Mouse (Mus musculus): ENCODE measurements around the gene Cela2a. TPM values are rescaled to one million over a fixed set of nuclear protein-coding genes. Genes with fewer than 3 reads are reported as not detected.

The Cela2a gene
- polyA plus RNA-seq, 1 experiment from 2014 or later = not detected

DNA sequence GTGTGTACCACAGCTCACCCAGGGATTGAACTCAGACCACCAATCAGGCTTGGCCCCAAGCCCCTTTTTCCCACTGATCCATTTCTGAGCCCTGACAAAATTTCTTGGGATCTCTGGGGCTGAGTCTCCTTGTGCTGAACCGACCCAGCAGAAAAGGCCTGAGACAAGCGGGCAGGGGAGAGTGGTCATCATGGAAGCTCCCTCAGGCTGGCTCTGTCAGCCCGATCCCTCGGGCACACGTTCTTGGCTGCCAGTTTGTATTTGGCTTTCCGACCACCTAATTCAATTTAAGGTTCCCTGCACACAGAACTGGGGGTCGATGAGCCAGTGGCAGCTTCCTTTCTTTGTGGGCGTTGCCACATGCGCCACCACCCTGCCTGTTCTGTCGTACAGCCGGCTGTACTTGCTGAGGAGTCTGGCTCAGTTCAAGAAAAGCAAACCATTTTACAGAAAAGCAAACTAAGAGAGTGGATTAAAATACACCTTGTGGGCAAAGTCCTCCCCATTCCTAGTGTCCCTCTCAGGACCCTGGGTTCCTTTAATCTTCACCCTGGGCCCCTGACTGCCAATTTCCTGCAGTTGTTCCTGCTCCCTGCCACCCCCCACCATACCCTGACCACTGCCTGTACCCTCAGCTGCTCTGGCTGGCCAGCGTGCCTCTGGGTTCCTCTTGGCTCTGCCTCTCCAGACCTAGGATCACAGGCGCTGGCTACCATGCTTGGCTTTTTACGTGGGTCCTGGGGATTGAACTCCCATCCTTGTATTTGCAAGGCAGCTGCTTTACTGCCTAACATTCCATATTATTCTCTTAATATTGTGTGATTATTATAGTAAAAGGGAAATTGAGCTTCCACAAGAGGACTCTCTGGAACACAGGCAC lies 8.9 kb downstream of the Cela2a start:
- H3K27me3 ChIP-seq (ENCODE audit: control insufficient read depth, insufficient read depth, low read length) = no peaks in the 10 kb centered on the region
- ATAC-seq (ENCODE audit: low FRiP score) (no peak), DNase-seq (ENCODE audit: low spot score) (no peak)
- H3K36me3 ChIP-seq (replicated peaks; ENCODE audit: control insufficient read depth, insufficient read depth) = peaks cover 30% of the 10 kb centered on the region
- WGBS = 62% methylated on average over 14 of the region's 14 CpGs
- no peak overlapping the region for H3K4me2 ChIP-seq (replicated peaks)
- H3K27ac ChIP-seq = no peak overlapping the region
- no peaks in the 10 kb centered on the region for H3K4me1 ChIP-seq (replicated peaks; ENCODE audit: control insufficient read depth, insufficient read depth, low read length)
- no peak overlapping the region for H3K4me3 ChIP-seq (replicated peaks; ENCODE audit: low read length)
- H3K9me3 ChIP-seq (ENCODE audit: control insufficient read depth, low read length) = no peaks in the 10 kb centered on the region
- H3K9ac ChIP-seq = no peak overlapping the region

DNA sequence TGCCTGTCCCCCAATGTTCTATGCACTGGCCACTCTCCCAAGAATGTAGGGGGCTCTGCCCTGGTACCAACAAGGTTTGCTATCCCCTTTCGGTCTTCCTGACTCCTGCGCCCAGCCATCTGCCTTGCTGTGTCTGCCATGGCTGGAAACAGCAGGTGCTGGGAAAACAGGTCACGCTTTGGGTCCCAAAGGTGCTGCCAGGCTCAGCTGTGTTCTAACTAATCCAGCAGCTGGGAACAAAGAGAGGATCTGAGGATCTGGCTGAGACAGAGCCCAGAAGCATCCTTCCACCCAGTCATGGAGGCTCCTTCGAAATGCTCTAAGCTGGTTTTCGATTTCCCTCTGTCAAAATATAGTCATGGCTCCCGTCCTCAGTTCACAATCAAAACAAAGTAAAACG lies 9.7 kb downstream of the Cela2a start:
- peaks cover 37% of the 10 kb centered on the region for H3K36me3 ChIP-seq (replicated peaks; ENCODE audit: control insufficient read depth, insufficient read depth)
- no peak overlapping the region for H3K9ac ChIP-seq
- WGBS = 69% methylated on average over 7 of the region's 7 CpGs
- H3K27ac ChIP-seq = no peak overlapping the region
- no peak overlapping the region for H3K4me3 ChIP-seq (replicated peaks; ENCODE audit: low read length)
- ATAC-seq (ENCODE audit: low FRiP score) (no peak), DNase-seq (ENCODE audit: low spot score) (no peak)
- no peak overlapping the region for H3K4me2 ChIP-seq (replicated peaks)
- no peaks in the 10 kb centered on the region for H3K27me3 ChIP-seq (ENCODE audit: control insufficient read depth, insufficient read depth, low read length)
- no peaks in the 10 kb centered on the region for H3K9me3 ChIP-seq (ENCODE audit: control insufficient read depth, low read length)
- H3K4me1 ChIP-seq (replicated peaks; ENCODE audit: control insufficient read depth, insufficient read depth, low read length) = no peaks in the 10 kb centered on the region

DNA sequence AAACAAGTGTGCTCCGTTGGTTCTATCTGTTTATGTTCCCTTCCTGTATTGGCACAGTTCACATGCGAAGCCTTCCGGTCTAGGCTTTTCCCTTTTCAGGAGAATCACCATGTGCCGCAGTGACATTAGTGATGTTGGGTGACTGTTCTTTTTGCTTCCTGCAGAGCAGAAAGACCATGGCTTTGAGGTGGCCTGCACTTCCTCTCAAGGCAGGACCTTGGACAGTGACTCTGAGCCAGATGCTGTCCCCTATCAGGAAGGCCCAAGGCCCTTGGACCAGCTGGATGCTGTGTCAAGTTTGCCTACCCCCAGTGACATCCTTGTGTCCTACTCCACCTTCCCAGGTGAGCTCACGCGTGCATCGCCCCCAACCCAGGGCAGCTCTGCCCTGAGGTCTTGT lies 14.6 kb downstream of the Cela2a start:
- WGBS = 97% methylated on average over 7 of the region's 7 CpGs
- no peak overlapping the region for H3K27ac ChIP-seq
- peaks cover 86% of the 10 kb centered on the region for H3K36me3 ChIP-seq (replicated peaks; ENCODE audit: control insufficient read depth, insufficient read depth)
- H3K4me1 ChIP-seq (replicated peaks; ENCODE audit: control insufficient read depth, insufficient read depth, low read length) = no peaks in the 10 kb centered on the region
- H3K4me3 ChIP-seq (replicated peaks; ENCODE audit: low read length) = no peak overlapping the region
- DNase-seq (ENCODE audit: low spot score) = no peak
- H3K9ac ChIP-seq = no peak overlapping the region
- no peak overlapping the region for H3K4me2 ChIP-seq (replicated peaks)
- H3K27me3 ChIP-seq (ENCODE audit: control insufficient read depth, insufficient read depth, low read length) = no peaks in the 10 kb centered on the region
- ATAC-seq (ENCODE audit: low FRiP score) = no peak
- H3K9me3 ChIP-seq (ENCODE audit: control insufficient read depth, low read length) = no peaks in the 10 kb centered on the region

GRCm38 (mm10) chr4:141810975-141811374 lies 15.0 kb downstream of the Cela2a start:
- 97% methylated on average over 2 of the region's 2 CpGs for WGBS
- H3K4me2 ChIP-seq (replicated peaks) = no peak overlapping the region
- DNase-seq (ENCODE audit: low spot score) = no peak
- H3K36me3 ChIP-seq (replicated peaks; ENCODE audit: control insufficient read depth, insufficient read depth) = peaks cover 90% of the 10 kb centered on the region
- no peaks in the 10 kb centered on the region for H3K27me3 ChIP-seq (ENCODE audit: control insufficient read depth, insufficient read depth, low read length)
- no peak for ATAC-seq (ENCODE audit: low FRiP score)
- H3K9ac ChIP-seq = no peak overlapping the region
- H3K4me1 ChIP-seq (replicated peaks; ENCODE audit: control insufficient read depth, insufficient read depth, low read length) = no peaks in the 10 kb centered on the region
- no peak overlapping the region for H3K27ac ChIP-seq
- no peak overlapping the region for H3K4me3 ChIP-seq (replicated peaks; ENCODE audit: low read length)
- H3K9me3 ChIP-seq (ENCODE audit: control insufficient read depth, low read length) = no peaks in the 10 kb centered on the region

DNA sequence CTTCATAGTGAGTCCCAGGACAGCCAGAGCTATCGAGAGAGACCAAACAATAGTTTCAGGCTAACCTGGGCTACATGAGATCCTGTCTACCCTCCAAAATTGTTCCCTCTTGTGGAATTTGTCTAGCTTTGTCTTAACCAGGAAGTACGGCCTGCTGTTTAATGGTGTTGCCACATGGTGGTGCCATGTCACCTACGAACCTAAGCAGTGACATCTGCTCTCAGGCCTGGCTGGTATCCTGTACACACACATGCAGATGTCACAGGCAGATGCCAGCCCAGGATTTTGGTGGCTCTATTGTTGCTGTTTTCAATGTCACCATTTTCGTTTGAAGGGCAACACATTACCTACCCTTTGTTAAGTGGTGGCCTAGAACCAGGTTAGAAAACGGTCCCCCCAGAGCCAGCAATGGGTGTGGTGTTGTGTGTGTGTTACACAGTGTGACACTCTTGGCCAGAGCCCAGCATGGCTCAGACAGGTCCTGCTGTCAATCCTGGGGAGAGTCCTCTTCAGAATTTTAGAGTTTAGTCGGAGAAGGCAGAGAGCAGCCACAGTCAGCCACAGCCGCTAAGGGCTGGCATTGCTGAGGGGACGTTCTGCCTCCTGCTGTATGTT lies 16.0 kb downstream of the Cela2a start:
- Histone ChIP-seq H3K4me2 (replicated peaks) (no peak overlapping the region), H3K4me1 (replicated peaks; ENCODE audit: control insufficient read depth, insufficient read depth, low read length) (no peaks in the 10 kb centered on the region), H3K9ac (no peak overlapping the region), H3K4me3 (replicated peaks; ENCODE audit: low read length) (no peak overlapping the region), H3K27ac (no peak overlapping the region), H3K27me3 (ENCODE audit: control insufficient read depth, insufficient read depth, low read length) (no peaks in the 10 kb centered on the region), H3K9me3 (ENCODE audit: control insufficient read depth, low read length) (no peaks in the 10 kb centered on the region), H3K36me3 (replicated peaks; ENCODE audit: control insufficient read depth, insufficient read depth) (peaks cover 96% of the 10 kb centered on the region)
- 80% methylated on average over 8 of the region's 8 CpGs for WGBS
- peak; percentile 66; the same call in 1 of the 2 replicates for ATAC-seq (ENCODE audit: low FRiP score)
- peak; percentile 61 for DNase-seq (ENCODE audit: low spot score)

DNA sequence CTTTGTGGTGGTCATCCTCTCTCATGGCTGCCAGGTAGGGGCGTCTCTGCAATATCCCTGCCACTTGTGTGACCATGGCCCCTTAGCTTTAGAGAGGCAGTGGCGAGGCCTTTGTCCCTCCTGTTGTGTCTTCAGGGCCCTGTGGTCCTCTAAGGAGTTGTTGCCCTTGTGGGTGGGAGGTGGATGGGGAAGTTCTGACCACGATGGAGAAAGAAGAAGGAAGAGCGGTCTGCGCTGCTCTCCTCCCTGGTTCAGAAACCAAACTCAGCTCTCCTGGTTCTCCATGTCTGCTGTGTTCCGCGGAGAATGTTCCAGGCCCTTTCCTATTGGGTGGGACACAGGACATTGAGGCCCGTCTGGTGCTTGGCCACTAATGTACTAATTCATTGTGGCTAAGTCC lies 20.1 kb downstream of the Cela2a start:
- H3K4me2 ChIP-seq (replicated peaks) = no peak overlapping the region
- no peak overlapping the region for H3K9ac ChIP-seq
- H3K4me3 ChIP-seq (replicated peaks; ENCODE audit: low read length) = no peak overlapping the region
- H3K9me3 ChIP-seq (ENCODE audit: control insufficient read depth, low read length) = no peaks in the 10 kb centered on the region
- no peak overlapping the region for H3K27ac ChIP-seq
- no peaks in the 10 kb centered on the region for H3K4me1 ChIP-seq (replicated peaks; ENCODE audit: control insufficient read depth, insufficient read depth, low read length)
- ATAC-seq (ENCODE audit: low FRiP score) = no peak
- peaks cover 84% of the 10 kb centered on the region for H3K36me3 ChIP-seq (replicated peaks; ENCODE audit: control insufficient read depth, insufficient read depth)
- WGBS = 94% methylated on average over 8 of the region's 8 CpGs
- no peak for DNase-seq (ENCODE audit: low spot score)
- no peaks in the 10 kb centered on the region for H3K27me3 ChIP-seq (ENCODE audit: control insufficient read depth, insufficient read depth, low read length)

- Histone ChIP-seq H3K36me3 (replicated peaks; ENCODE audit: control insufficient read depth, insufficient read depth) (peaks cover 66% of the 10 kb centered on the region), H3K27ac (no peak overlapping the region), H3K27me3 (ENCODE audit: control insufficient read depth, insufficient read depth, low read length) (no peaks in the 10 kb centered on the region), H3K4me2 (replicated peaks) (no peak overlapping the region), H3K9me3 (ENCODE audit: control insufficient read depth, low read length) (no peaks in the 10 kb centered on the region), H3K9ac (no peak overlapping the region), H3K4me1 (replicated peaks; ENCODE audit: control insufficient read depth, insufficient read depth, low read length) (no peaks in the 10 kb centered on the region), H3K4me3 (replicated peaks; ENCODE audit: low read length) (no peak overlapping the region)
- WGBS = 92% methylated on average over 4 of the region's 4 CpGs
- DNase-seq (ENCODE audit: low spot score) = no peak
- no peak for ATAC-seq (ENCODE audit: low FRiP score)
Measured at GRCm38 (mm10) chr4:141804105-141804504, 21.9 kb downstream of the Cela2a start.

DNA sequence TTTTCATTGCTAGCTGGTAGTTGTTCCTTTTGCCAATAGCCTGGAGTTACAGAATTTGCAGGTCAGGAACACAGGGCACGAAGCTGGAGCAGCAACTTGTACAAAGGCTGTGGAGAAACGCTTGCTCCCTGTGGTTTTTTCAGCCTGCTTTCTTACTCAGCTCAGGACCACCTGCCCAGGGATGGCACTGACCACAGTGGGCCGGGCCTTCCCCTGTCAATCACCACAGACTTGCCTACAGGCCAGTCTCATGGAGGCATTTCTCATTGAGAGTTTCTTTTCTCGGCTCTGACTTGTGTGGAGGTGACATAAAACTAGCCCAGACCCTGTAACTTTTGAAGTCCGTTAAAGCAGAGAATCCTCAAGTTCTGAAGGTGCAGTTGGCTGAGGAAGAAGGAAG lies 28.4 kb downstream of the Cela2a start:
- no peak overlapping the region for H3K9ac ChIP-seq
- H3K27me3 ChIP-seq (ENCODE audit: control insufficient read depth, insufficient read depth, low read length) = no peaks in the 10 kb centered on the region
- no peak for DNase-seq (ENCODE audit: low spot score)
- no peak overlapping the region for H3K4me2 ChIP-seq (replicated peaks)
- WGBS = 89% methylated on average over 5 of the region's 5 CpGs
- ATAC-seq (ENCODE audit: low FRiP score) = no peak
- no peaks in the 10 kb centered on the region for H3K9me3 ChIP-seq (ENCODE audit: control insufficient read depth, low read length)
- H3K27ac ChIP-seq = no peak overlapping the region
- H3K4me3 ChIP-seq (replicated peaks; ENCODE audit: low read length) = no peak overlapping the region
- peaks cover 14% of the 10 kb centered on the region for H3K4me1 ChIP-seq (replicated peaks; ENCODE audit: control insufficient read depth, insufficient read depth, low read length)
- peaks cover 12% of the 10 kb centered on the region for H3K36me3 ChIP-seq (replicated peaks; ENCODE audit: control insufficient read depth, insufficient read depth)

GRCm38 (mm10) chr4:141796954-141797353 lies 29.0 kb downstream of the Cela2a start:
- DNase-seq (ENCODE audit: low spot score) (no peak), ATAC-seq (ENCODE audit: low FRiP score) (no peak)
- Histone ChIP-seq H3K36me3 (replicated peaks; ENCODE audit: control insufficient read depth, insufficient read depth) (peaks cover 12% of the 10 kb centered on the region; the same call in 1 of the 2 replicates), H3K4me3 (replicated peaks; ENCODE audit: low read length) (no peak overlapping the region), H3K27me3 (ENCODE audit: control insufficient read depth, insufficient read depth, low read length) (no peaks in the 10 kb centered on the region), H3K9me3 (ENCODE audit: control insufficient read depth, low read length) (no peaks in the 10 kb centered on the region), H3K4me2 (replicated peaks) (no peak overlapping the region), H3K27ac (no peak overlapping the region), H3K4me1 (replicated peaks; ENCODE audit: control insufficient read depth, insufficient read depth, low read length) (peaks cover 14% of the 10 kb centered on the region), H3K9ac (no peak overlapping the region)
- WGBS = 89% methylated on average over 4 of the region's 4 CpGs

All from hindbrain, embryonic 14.5 days (tissue).